Mouse (Mus musculus) heart, embryonic 13.5 days (tissue): Measurements from ENCODE around the gene Xpnpep3. TPM values are rescaled to one million over a fixed set of nuclear protein-coding genes. Genes with fewer than 3 reads are reported as not detected.
"Not testable (repeated sequence)": the region's sequence is repeated elsewhere in the genome, so short reads cannot be mapped to it uniquely, and the experiment has no call there.

Experiments
- ATAC-seq: fragments of 200-750 bp; cut with Nextera tagmentation; 2 replicates; pipeline ENCODE4 v1.8.0; 2017; ENCODE audit warnings: moderate TSS enrichment; ENCODE audit not compliant: insufficient number of reproducible peaks, low FRiP score, low TSS enrichment; ENCODE audit errors: extremely low read depth
- H3K27ac ChIP-seq: fragments of 300-500 bp; sonication (generic); replicated peaks from 2 replicates; pipeline ENCODE4 v1.5.1; 2015; ENCODE audit warnings: moderate library complexity, mild to moderate bottlenecking, inconsistent platforms
- H3K27me3 ChIP-seq: fragments of 300-500 bp; sonication (generic); replicated peaks from 2 replicates; pipeline ENCODE4 v1.6.1; 2015; ENCODE audit warnings: mild to moderate bottlenecking, inconsistent platforms
- H3K36me3 ChIP-seq: fragments of 300-500 bp; sonication (generic); 2 replicates; pipeline ENCODE4 v1.6.1; 2015; ENCODE audit warnings: mild to moderate bottlenecking, inconsistent platforms
- H3K4me1 ChIP-seq: fragments of 300-500 bp; sonication (generic); 2 replicates; pipeline ENCODE4 v1.6.1; 2015; ENCODE audit warnings: inconsistent platforms
- H3K4me2 ChIP-seq: fragments of 300-500 bp; sonication (generic); 2 replicates; pipeline ENCODE4 v1.6.1; 2015; ENCODE audit warnings: inconsistent platforms, mild to moderate bottlenecking, moderate library complexity
- H3K4me3 ChIP-seq: fragments of 300-500 bp; sonication (generic); 2 replicates; pipeline ENCODE4 v1.5.1; 2015; ENCODE audit warnings: moderate library complexity, mild to moderate bottlenecking, inconsistent platforms
- H3K9ac ChIP-seq: fragments of 300-500 bp; sonication (generic); 2 replicates; pipeline ENCODE4 v1.6.1; 2015; ENCODE audit warnings: inconsistent platforms, mild to moderate bottlenecking, moderate library complexity
- H3K9me3 ChIP-seq: fragments of 300-500 bp; sonication (generic); 2 replicates; pipeline ENCODE4 v1.6.1; 2016; ENCODE audit warnings: inconsistent platforms
- WGBS: fragments of 180-500 bp; shearing (Covaris S2); methylation state at CpG from one replicate; pipeline ENCODE4 v1.1.7; 2015; ENCODE audit warnings: mixed read lengths; 5-methylcytosine and 5-hydroxymethylcytosine counted together
- polyA plus RNA-seq: library from polyadenylated mRNA; unstranded; fragments of >200 nt; fragmentation: Nextera tagmentation; extraction: Ambion mirVana; gene quantifications from 2 replicates; pipeline ENCODE4 v1.2.1, GENCODE M21; 2015

Gene Xpnpep3
- polyA plus RNA-seq, 1 experiment from 2014 or later, result 9.9 TPM

- Histone ChIP-seq H3K27ac (no peak overlapping the region), H3K27me3 (no peaks in the 10 kb centered on the region), H3K4me3 (no peak overlapping the region), H3K4me1 (peaks cover 11% of the 10 kb centered on the region), H3K36me3 (peaks cover 3% of the 10 kb centered on the region; the same call in 1 of the 2 replicates), H3K9ac (no peak overlapping the region), H3K4me2 (no peak overlapping the region), H3K9me3 (no peaks in the 10 kb centered on the region)
- no peak for ATAC-seq
- 83% methylated on average over 3 of the region's 3 CpGs for WGBS
Measured at GRCm38 (mm10) chr15:81405008-81405407, 5.1 kb downstream of the Xpnpep3 start.

GRCm38 (mm10) chr15:81408199-81408598 is 8.3 kb downstream of the Xpnpep3 start, which contains the start of gene Dnajb7:
Gene Dnajb7, minus strand, starts transcription at chr15:81408299.
- Histone ChIP-seq H3K9me3 (no peaks in the 10 kb centered on the region), H3K27me3 (no peaks in the 10 kb centered on the region), H3K4me3 (no peak within 1 kb of the TSS), H3K4me2 (no peak within 1 kb of the TSS), H3K27ac (no peak within 1 kb of the TSS), H3K36me3 (0 out of 2 replicates have a peak, but pooled peaks cover 4% of the 10 kb centered on the region), H3K9ac (no peak within 1 kb of the TSS), H3K4me1 (no peaks in the 10 kb centered on the region)
- 82% methylated on average over 1 of the region's 1 CpGs for WGBS
- ATAC-seq, result no peak

GRCm38 (mm10) chr15:81416763-81417310 is 16.9 kb downstream of the Xpnpep3 start:
- H3K4me3 ChIP-seq, result peak overlapping the region; percentile 40
- H3K27ac ChIP-seq, H3K9me3 ChIP-seq, H3K27me3 ChIP-seq, H3K4me1 ChIP-seq: not testable (repeated sequence)
- H3K4me2 ChIP-seq, result peak overlapping the region; percentile 70
- ATAC-seq, result peak; percentile 66; the same call in 1 of the 2 replicates
- 5% methylated on average over 22 of the region's 22 CpGs for WGBS
- H3K9ac ChIP-seq, result peak overlapping the region; percentile 75
- H3K36me3 ChIP-seq, result peaks cover 17% of the 10 kb centered on the region

- no peak overlapping the region for H3K9ac ChIP-seq
- H3K4me2 ChIP-seq, result no peak overlapping the region
- H3K27me3 ChIP-seq, result no peaks in the 10 kb centered on the region
- H3K27ac ChIP-seq, result no peak overlapping the region
- no peak overlapping the region for H3K4me3 ChIP-seq
- no peak for ATAC-seq
- H3K36me3 ChIP-seq, result peaks cover 17% of the 10 kb centered on the region
- WGBS, result 79% methylated on average over 4 of the region's 4 CpGs
- H3K9me3 ChIP-seq, result no peaks in the 10 kb centered on the region
- H3K4me1 ChIP-seq, result peaks cover 6% of the 10 kb centered on the region
Measured at GRCm38 (mm10) chr15:81418065-81418464, 18.1 kb downstream of the Xpnpep3 start.

GRCm38 (mm10) chr15:81421454-81421853 is 21.5 kb downstream of the Xpnpep3 start:
- no peak overlapping the region for H3K9ac ChIP-seq
- 77% methylated on average over 1 of the region's 1 CpGs for WGBS
- H3K27me3 ChIP-seq, result no peaks in the 10 kb centered on the region

GRCm38 (mm10) chr15:81422156-81422681 is 22.3 kb downstream of the Xpnpep3 start:
- Histone ChIP-seq H3K27me3 (no peaks in the 10 kb centered on the region), H3K9ac (no peak overlapping the region), H3K9me3 (no peaks in the 10 kb centered on the region), H3K4me3 (no peak overlapping the region), H3K27ac (0 out of 2 replicates have a peak overlapping the region, but pooled peaks have one; percentile 6), H3K4me1 (no peaks in the 10 kb centered on the region; the same call in 1 of the 2 replicates), H3K4me2 (no peak overlapping the region), H3K36me3 (peaks cover 8% of the 10 kb centered on the region)
- 75% methylated on average over 7 of the region's 7 CpGs for WGBS
- ATAC-seq, result no peak

More at GRCm38 (mm10) chr15:81421454-81421853, 21.5 kb downstream of the Xpnpep3 start:
- no peak for ATAC-seq
- Histone ChIP-seq H3K4me2 (no peak overlapping the region), H3K9me3 (no peaks in the 10 kb centered on the region), H3K4me1 (peaks cover 4% of the 10 kb centered on the region), H3K4me3 (no peak overlapping the region), H3K27ac (no peak overlapping the region), H3K36me3 (peaks cover 6% of the 10 kb centered on the region; the same call in 1 of the 2 replicates)

- ATAC-seq, result no peak
- H3K9ac ChIP-seq, result no peak overlapping the region
- no peak overlapping the region for H3K4me3 ChIP-seq
- no peaks in the 10 kb centered on the region for H3K27me3 ChIP-seq
- H3K4me2 ChIP-seq, result no peak overlapping the region
- no peaks in the 10 kb centered on the region for H3K4me1 ChIP-seq
- no peak overlapping the region for H3K27ac ChIP-seq
- H3K36me3 ChIP-seq, result peaks cover 20% of the 10 kb centered on the region
- no peaks in the 10 kb centered on the region for H3K9me3 ChIP-seq
- WGBS, result 82% methylated on average over 3 of the region's 3 CpGs
Measured at GRCm38 (mm10) chr15:81425311-81425710, 25.4 kb downstream of the Xpnpep3 start.

- no peak for ATAC-seq
- no peak overlapping the region for H3K9ac ChIP-seq
- H3K4me3 ChIP-seq, result no peak overlapping the region
- no peaks in the 10 kb centered on the region for H3K9me3 ChIP-seq
- no peak overlapping the region for H3K4me2 ChIP-seq
- WGBS, result 87% methylated on average over 2 of the region's 2 CpGs
- H3K27me3 ChIP-seq, result no peaks in the 10 kb centered on the region
- peaks cover 46% of the 10 kb centered on the region for H3K36me3 ChIP-seq
- H3K4me1 ChIP-seq, result no peaks in the 10 kb centered on the region
- H3K27ac ChIP-seq, result no peak overlapping the region
Measured at GRCm38 (mm10) chr15:81427947-81428346, 28.0 kb downstream of the Xpnpep3 start.

- peaks cover 54% of the 10 kb centered on the region for H3K36me3 ChIP-seq
Measured at GRCm38 (mm10) chr15:81431195-81431594, 31.3 kb downstream of the Xpnpep3 start.

GRCm38 (mm10) chr15:81438345-81438744 is 38.4 kb downstream of the Xpnpep3 start:
- H3K36me3 ChIP-seq, result peaks cover 53% of the 10 kb centered on the region
- no peak for ATAC-seq
- H3K27me3 ChIP-seq, result no peaks in the 10 kb centered on the region
- H3K4me1 ChIP-seq, result no peaks in the 10 kb centered on the region
- H3K4me2 ChIP-seq, result no peak overlapping the region
- H3K4me3 ChIP-seq, result no peak overlapping the region
- no peaks in the 10 kb centered on the region for H3K9me3 ChIP-seq
- H3K9ac ChIP-seq, result no peak overlapping the region
- 81% methylated on average over 1 of the region's 1 CpGs for WGBS
- H3K27ac ChIP-seq, result no peak overlapping the region

More at GRCm38 (mm10) chr15:81431195-81431594, 31.3 kb downstream of the Xpnpep3 start:
- no peak overlapping the region for H3K4me3 ChIP-seq
- no peak overlapping the region for H3K27ac ChIP-seq
- ATAC-seq, result no peak
- no peaks in the 10 kb centered on the region for H3K9me3 ChIP-seq
- 83% methylated on average over 1 of the region's 1 CpGs for whole genome bisulfite sequencing
- H3K4me2 ChIP-seq, result no peak overlapping the region
- no peaks in the 10 kb centered on the region for H3K4me1 ChIP-seq
- no peaks in the 10 kb centered on the region for H3K27me3 ChIP-seq
- no peak overlapping the region for H3K9ac ChIP-seq

- H3K4me3 ChIP-seq, result no peak overlapping the region
- no peak overlapping the region for H3K9ac ChIP-seq
- peaks cover 57% of the 10 kb centered on the region for H3K36me3 ChIP-seq
- no peaks in the 10 kb centered on the region for H3K27me3 ChIP-seq
- H3K4me2 ChIP-seq, result no peak overlapping the region
- no peaks in the 10 kb centered on the region for H3K9me3 ChIP-seq
- no peak overlapping the region for H3K27ac ChIP-seq
- ATAC-seq, result no peak
- H3K4me1 ChIP-seq, result no peaks in the 10 kb centered on the region
Measured at GRCm38 (mm10) chr15:81439236-81439635, 39.3 kb downstream of the Xpnpep3 start.

GRCm38 (mm10) chr15:81448463-81448862 is 48.5 kb downstream of the Xpnpep3 start:
- Histone ChIP-seq H3K9me3 (no peaks in the 10 kb centered on the region), H3K4me2 (no peak overlapping the region), H3K36me3 (peaks cover 59% of the 10 kb centered on the region), H3K27me3 (no peaks in the 10 kb centered on the region), H3K9ac (no peak overlapping the region), H3K27ac (no peak overlapping the region), H3K4me3 (no peak overlapping the region), H3K4me1 (no peaks in the 10 kb centered on the region)
- no peak for ATAC-seq
- WGBS, result 33% methylated on average over 3 of the region's 3 CpGs
